Mouse (Mus musculus): ENCODE measurements around the gene Tmem123.

DNA sequence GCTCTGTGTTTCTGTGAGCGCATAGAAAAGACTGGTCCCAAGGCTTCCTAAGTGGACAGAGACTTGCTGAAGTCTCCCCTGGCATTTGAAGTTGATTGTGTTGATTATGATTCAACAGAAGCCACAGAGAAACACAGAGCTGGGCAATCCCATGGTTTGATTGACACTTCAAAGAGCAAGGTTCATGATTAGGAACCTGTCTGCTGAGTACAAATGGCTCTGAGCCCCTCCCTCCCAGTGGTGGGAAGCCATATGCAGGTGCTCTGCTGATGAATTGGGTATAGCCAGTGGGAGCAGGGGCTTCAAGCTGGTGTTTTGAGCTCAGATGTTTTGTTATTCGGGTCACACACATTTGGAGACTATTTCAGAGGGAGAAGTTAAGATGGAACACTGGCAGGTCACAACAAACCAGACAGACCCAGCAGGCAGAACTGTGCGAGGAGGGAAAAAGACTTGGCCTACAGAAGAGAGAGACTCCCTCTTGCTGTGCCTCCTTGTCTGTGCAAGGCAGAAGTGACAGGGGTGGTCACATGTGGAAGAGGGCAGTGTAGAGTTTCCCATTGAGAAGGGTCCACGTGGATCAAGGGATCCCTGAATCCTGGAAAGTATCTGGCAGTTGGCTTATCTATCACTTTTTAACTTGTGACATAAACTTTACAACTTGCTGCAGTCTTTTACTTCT is 9.1 kb downstream of the Tmem123 start:
- TF ChIP-seq CTCF (IDR thresholded peaks at IDR 0.05; ENCODE audit: borderline replicate concordance, insufficient read depth, low read length) (no peak), POLR2A (IDR thresholded peaks at IDR 0.05; ENCODE audit: low read depth, low read length) (no peak)

All from embryonic fibroblast, embryonic 13.5 days (primary cell).